Comparison of ENCODE assay signal across 29 mouse cellular contexts in genomic region chr1:3012530-3012929, GRCm38 (mm10).
A peak's percentile ranks its signal among the peaks of the same experiment; 100 is the strongest.
DNase-seq lines count a peak whose midpoint lies in the region; ATAC-seq and TF ChIP-seq lines count a peak whose summit lies in the region.
"Had no signal": no experiment of that assay in that cellular context is flagged by ENCODE, and none has a peak within 500 bp of the region (broad histone marks: within the 10 kb centered on the region; RNA-seq: fewer than 3 reads in every experiment).

No protein-coding gene starts in this region.

- H3K4me2 ChIP-seq in forebrain, embryonic 14.5 days (ENCODE audit: low read length): no peak overlapping the region
- H3K4me2 ChIP-seq in forebrain, embryonic 12.5 days: no peak overlapping the region
- no peak overlapping the region for H3K4me2 ChIP-seq in hindbrain, postnatal 0 days (ENCODE audit: low read depth, low read length)
- H3K4me2 ChIP-seq in hindbrain, embryonic 14.5 days (replicated peaks): no peak overlapping the region
- no peak overlapping the region for H3K4me2 ChIP-seq in lung, postnatal 0 days (replicated peaks; ENCODE audit: low read depth, low read length)
- H3K4me2 ChIP-seq: forebrain, embryonic 13.5 days; heart, embryonic 13.5 days; kidney, embryonic 15.5 days; liver, embryonic 15.5 days; lung, embryonic 15.5 days; midbrain, embryonic 11.5 days; stomach, embryonic 15.5 days had no signal

- peak; percentile 33; the same call in 1 of the 2 replicates for TF ChIP-seq CTCF in hindbrain, postnatal 0 days (IDR thresholded peaks at IDR 0.05; ENCODE audit: low read depth)
- TF ChIP-seq CTCF in lung, postnatal 0 days (IDR thresholded peaks at IDR 0.05): peak; percentile 9; the same call in 1 of the 2 replicates

- no peak for TF ChIP-seq EP300 in lung, postnatal 0 days (IDR thresholded peaks at IDR 0.05)

- no peaks in the 10 kb centered on the region for H3K4me1 ChIP-seq in forebrain, embryonic 14.5 days (ENCODE audit: control insufficient read depth, insufficient read depth, low read length)
- H3K4me1 ChIP-seq in forebrain, embryonic 12.5 days: no peaks in the 10 kb centered on the region
- no peaks in the 10 kb centered on the region for H3K4me1 ChIP-seq in hindbrain, postnatal 0 days (ENCODE audit: insufficient read depth, low read length)
- no peaks in the 10 kb centered on the region for H3K4me1 ChIP-seq in hindbrain, embryonic 14.5 days (replicated peaks; ENCODE audit: control insufficient read depth, insufficient read depth, low read length)
- H3K4me1 ChIP-seq in lung, postnatal 0 days (ENCODE audit: insufficient read depth, low read depth, low read length): no peaks in the 10 kb centered on the region
- H3K4me1 ChIP-seq: forebrain, embryonic 13.5 days; heart, embryonic 13.5 days; kidney, embryonic 15.5 days; liver, embryonic 15.5 days; lung, embryonic 15.5 days; stomach, embryonic 15.5 days had no signal

- WGBS in forebrain, embryonic 14.5 days: 74% methylated on average over 1 of the region's 1 CpGs
- 75% methylated on average over 1 of the region's 1 CpGs for WGBS in forebrain, embryonic 12.5 days
- 71% methylated on average over 1 of the region's 1 CpGs for WGBS in hindbrain, postnatal 0 days
- WGBS in hindbrain, embryonic 14.5 days: 73% methylated on average over 1 of the region's 1 CpGs
- WGBS in lung, postnatal 0 days: 67% methylated on average over 1 of the region's 1 CpGs

- peak; percentile 3 for DNase-seq in forebrain, embryonic 14.5 days (ENCODE audit: low spot score)
- peak; percentile 25 for DNase-seq in hindbrain, postnatal 0 days (ENCODE audit: low spot score)
- no peak for DNase-seq in hindbrain, embryonic 14.5 days (ENCODE audit: low spot score)
- peak; percentile 13 for DNase-seq in lung, postnatal 0 days (ENCODE audit: low spot score)
- DNase-seq in lung, postnatal 14 days: no peak
- peak; percentile 21 for DNase-seq in ES-CJ7 (ENCODE audit: low read depth, low spot score)
- no peak for DNase-seq in urinary bladder, postnatal 10 days (ENCODE audit: low spot score)
- DNase-seq: adrenal gland, postnatal 14 days; cerebellum, adult 18-20 months; cerebellum, postnatal 14 days; gastrocnemius, postnatal 25 days; heart, adult 18-20 months; heart, postnatal 14 days; kidney, adult 18-20 months; kidney, postnatal 25 days; layer of hippocampus, adult 9-11 months; liver; right cerebral cortex, postnatal 25 days; thymus, postnatal 14 days had no signal

- ATAC-seq in forebrain, embryonic 14.5 days: no peak
- no peak for ATAC-seq in forebrain, embryonic 12.5 days (ENCODE audit: low FRiP score)
- ATAC-seq in hindbrain, postnatal 0 days: no peak
- ATAC-seq in hindbrain, embryonic 14.5 days (ENCODE audit: low FRiP score): no peak
- no peak for ATAC-seq in lung, postnatal 0 days
- ATAC-seq: forebrain, embryonic 13.5 days had no signal

- H3K9me3 ChIP-seq in forebrain, embryonic 14.5 days (replicated peaks; ENCODE audit: control insufficient read depth, low read length): no peaks in the 10 kb centered on the region
- no peaks in the 10 kb centered on the region for H3K9me3 ChIP-seq in forebrain, embryonic 12.5 days
- H3K9me3 ChIP-seq in hindbrain, postnatal 0 days (ENCODE audit: low read length): no peaks in the 10 kb centered on the region
- no peaks in the 10 kb centered on the region for H3K9me3 ChIP-seq in hindbrain, embryonic 14.5 days (ENCODE audit: control insufficient read depth, low read length)
- no peaks in the 10 kb centered on the region for H3K9me3 ChIP-seq in lung, postnatal 0 days (ENCODE audit: low read length)
- H3K9me3 ChIP-seq: forebrain, embryonic 13.5 days; heart, embryonic 13.5 days; kidney, embryonic 15.5 days; liver, embryonic 15.5 days; lung, embryonic 15.5 days; stomach, embryonic 15.5 days had no signal

- no peaks in the 10 kb centered on the region for H3K27me3 ChIP-seq in forebrain, embryonic 14.5 days (replicated peaks; ENCODE audit: control insufficient read depth, insufficient read depth, low read length)
- no peaks in the 10 kb centered on the region for H3K27me3 ChIP-seq in forebrain, embryonic 12.5 days
- no peaks in the 10 kb centered on the region for H3K27me3 ChIP-seq in hindbrain, postnatal 0 days (ENCODE audit: insufficient read depth, low read length)
- no peaks in the 10 kb centered on the region for H3K27me3 ChIP-seq in hindbrain, embryonic 14.5 days (ENCODE audit: control insufficient read depth, insufficient read depth, low read length)
- H3K27me3 ChIP-seq in lung, postnatal 0 days (replicated peaks; ENCODE audit: insufficient read depth, low read length): no peaks in the 10 kb centered on the region
- H3K27me3 ChIP-seq: forebrain, embryonic 13.5 days; heart, embryonic 13.5 days; kidney, embryonic 15.5 days; liver, embryonic 15.5 days; lung, embryonic 15.5 days; stomach, embryonic 15.5 days had no signal

- no peak overlapping the region for H3K9ac ChIP-seq in forebrain, embryonic 14.5 days (ENCODE audit: low read length)
- H3K9ac ChIP-seq in forebrain, embryonic 12.5 days: no peak overlapping the region
- no peak overlapping the region for H3K9ac ChIP-seq in hindbrain, postnatal 0 days (replicated peaks; ENCODE audit: low read length)
- no peak overlapping the region for H3K9ac ChIP-seq in hindbrain, embryonic 14.5 days
- H3K9ac ChIP-seq in lung, postnatal 0 days (replicated peaks; ENCODE audit: low read depth): no peak overlapping the region
- H3K9ac ChIP-seq: forebrain, embryonic 13.5 days; heart, embryonic 13.5 days; kidney, embryonic 15.5 days; liver, embryonic 15.5 days; lung, embryonic 15.5 days; stomach, embryonic 15.5 days had no signal

- no peak overlapping the region for H3K27ac ChIP-seq in forebrain, embryonic 14.5 days (ENCODE audit: low read depth, low read length)
- H3K27ac ChIP-seq in forebrain, embryonic 12.5 days: no peak overlapping the region
- H3K27ac ChIP-seq in hindbrain, postnatal 0 days: no peak overlapping the region
- no peak overlapping the region for H3K27ac ChIP-seq in hindbrain, embryonic 14.5 days
- no peak overlapping the region for H3K27ac ChIP-seq in lung, postnatal 0 days (ENCODE audit: low read length)
- H3K27ac ChIP-seq: forebrain, embryonic 13.5 days; heart, embryonic 13.5 days; kidney, embryonic 15.5 days; liver, embryonic 15.5 days; lung, embryonic 15.5 days; macrophage; stomach, embryonic 15.5 days had no signal

- no peak overlapping the region for H3K4me3 ChIP-seq in forebrain, embryonic 14.5 days (ENCODE audit: low read depth, low read length)
- H3K4me3 ChIP-seq in forebrain, embryonic 12.5 days (replicated peaks): no peak overlapping the region
- no peak overlapping the region for H3K4me3 ChIP-seq in hindbrain, postnatal 0 days (ENCODE audit: low read length)
- H3K4me3 ChIP-seq in hindbrain, embryonic 14.5 days (replicated peaks; ENCODE audit: low read length): no peak overlapping the region
- no peak overlapping the region for H3K4me3 ChIP-seq in lung, postnatal 0 days (ENCODE audit: low read depth, low read length)
- H3K4me3 ChIP-seq: erythroblast, embryonic 14.5 days; forebrain, embryonic 13.5 days; heart, embryonic 13.5 days; kidney, embryonic 15.5 days; liver, embryonic 15.5 days; lung, embryonic 15.5 days; stomach, embryonic 15.5 days had no signal

- H3K36me3 ChIP-seq in forebrain, embryonic 14.5 days (ENCODE audit: control insufficient read depth, insufficient read depth, low read length): no peaks in the 10 kb centered on the region
- H3K36me3 ChIP-seq in forebrain, embryonic 12.5 days (replicated peaks): no peaks in the 10 kb centered on the region
- H3K36me3 ChIP-seq in hindbrain, postnatal 0 days (ENCODE audit: insufficient read depth, low read length): no peaks in the 10 kb centered on the region
- no peaks in the 10 kb centered on the region for H3K36me3 ChIP-seq in hindbrain, embryonic 14.5 days (replicated peaks; ENCODE audit: control insufficient read depth, insufficient read depth)
- H3K36me3 ChIP-seq in lung, postnatal 0 days (ENCODE audit: insufficient read depth, low read length): no peaks in the 10 kb centered on the region
- H3K36me3 ChIP-seq: heart, embryonic 13.5 days; kidney, embryonic 15.5 days; liver, embryonic 15.5 days; lung, embryonic 15.5 days; stomach, embryonic 15.5 days had no signal

Comparison
In these comparisons a context has a peak if more than half of its experiments do, and no peak if none do; other contexts are left out.
1. DNase-seq: peak in forebrain, embryonic 14.5 days (single experiment), hindbrain, postnatal 0 days (single experiment), lung, postnatal 0 days (single experiment) and ES-CJ7 (single experiment); none in hindbrain, embryonic 14.5 days (single experiment), lung, postnatal 14 days (single experiment) and urinary bladder, postnatal 10 days (single experiment).